Mouse (Mus musculus) E14TG2a.4 (cell line): ENCODE data around the gene Cabp2.

Experiments used
- CTCF ChIP-seq: conservative IDR thresholded peaks from 2 replicates; pipeline ENCODE4 v1.5.1; 2014; ENCODE audit warnings: low read length
- NANOG ChIP-seq: IDR thresholded peaks from 2 replicates; pipeline ENCODE4 v1.6.1; 2014; ENCODE audit warnings: borderline replicate concordance, low read length, mixed read lengths
- POU5F1 ChIP-seq: IDR thresholded peaks from 2 replicates; pipeline ENCODE4 v1.6.1; 2014; ENCODE audit warnings: low read length, borderline replicate concordance

- TF ChIP-seq CTCF = no peak
- TF ChIP-seq NANOG = no peak
- TF ChIP-seq POU5F1 = no peak
Measured at GRCm38 (mm10) chr19:4113186-4113805, 31.9 kb downstream of the Cabp2 start.
